Mouse (Mus musculus) lung, postnatal 0 days (tissue): ENCODE results near the gene Yju2. TPM values are rescaled to one million over a fixed set of nuclear protein-coding genes. Genes with fewer than 3 reads are reported as not detected.

Experiments used
- ATAC-seq: fragments of 200-750 bp; cut with Nextera tagmentation; 2 replicates; pipeline ENCODE4 v1.8.0; 2017; ENCODE audit warnings: moderate library complexity
- DNase-seq: peaks from one replicate; pipeline ENCODE4 v3.0.0-alpha.2; 2016; ENCODE audit warnings: low spot score
- H3K27ac ChIP-seq: fragments of 300-500 bp; sonication (generic); 2 replicates; pipeline ENCODE4 v1.5.1; 2014; ENCODE audit warnings: antibody characterized with exemption, mild to moderate bottlenecking, low read length, mixed read lengths
- H3K27me3 ChIP-seq: fragments of 300-500 bp; sonication (generic); replicated peaks from 2 replicates; pipeline ENCODE4 v1.6.1; 2014; ENCODE audit warnings: low read length, mixed read lengths; ENCODE audit not compliant: insufficient read depth
- H3K36me3 ChIP-seq: fragments of 300-500 bp; sonication (generic); 2 replicates; pipeline ENCODE4 v1.6.1; 2014; ENCODE audit warnings: low read length, mixed read lengths; ENCODE audit not compliant: insufficient read depth
- H3K4me1 ChIP-seq: fragments of 300-500 bp; sonication (generic); 2 replicates; pipeline ENCODE4 v1.6.1; 2014; ENCODE audit warnings: antibody characterized with exemption, low read depth, low read length, mixed read lengths; ENCODE audit not compliant: insufficient read depth
- H3K4me2 ChIP-seq: fragments of 300-500 bp; sonication (generic); replicated peaks from 2 replicates; pipeline ENCODE4 v1.6.1; 2014; ENCODE audit warnings: low read depth, mild to moderate bottlenecking, low read length, moderate library complexity, mixed read lengths
- H3K4me3 ChIP-seq: fragments of 300-500 bp; sonication (generic); 2 replicates; pipeline ENCODE4 v1.5.1; 2014; ENCODE audit warnings: low read depth, low read length
- H3K9ac ChIP-seq: fragments of 300-500 bp; sonication (generic); replicated peaks from 2 replicates; pipeline ENCODE4 v1.6.1; 2014; ENCODE audit warnings: low read depth, mild to moderate bottlenecking
- H3K9me3 ChIP-seq: fragments of 300-500 bp; sonication (generic); 2 replicates; pipeline ENCODE4 v1.6.1; 2016; ENCODE audit warnings: low read length, mixed read lengths
- CTCF ChIP-seq: IDR thresholded peaks from 2 replicates; pipeline ENCODE4 v1.5.1; 2016; ENCODE audit warnings: antibody characterized with exemption, mild to moderate bottlenecking
- EP300 ChIP-seq: IDR thresholded peaks from 2 replicates; pipeline ENCODE4 v1.6.1; 2016; ENCODE audit warnings: antibody characterized with exemption, mild to moderate bottlenecking, control low read depth
- WGBS: fragments of 180-500 bp; shearing (Covaris S2); extraction: QIAGEN DNeasy Blood & Tissue Kit; methylation state at CpG from one replicate; pipeline ENCODE4 v1.1.7; 2014; 5-methylcytosine and 5-hydroxymethylcytosine counted together
- polyA plus RNA-seq: library from polyadenylated mRNA; unstranded; fragments of >200 nt; fragmentation: Nextera tagmentation; extraction: Ambion mirVana; gene quantifications from 2 replicates; pipeline ENCODE4 v1.2.1, GENCODE M21; 2015

Gene Yju2
- polyA plus RNA-seq, 1 experiment from 2014 or later, result 19.2 TPM

- Histone ChIP-seq H3K36me3 (0 out of 2 replicates have a peak, but pooled peaks cover 2% of the 10 kb centered on the region), H3K4me1 (peaks cover 18% of the 10 kb centered on the region; the same call in 1 of the 2 replicates), H3K27me3 (no peaks in the 10 kb centered on the region), H3K9me3 (no peaks in the 10 kb centered on the region), H3K9ac (no peak overlapping the region), H3K4me2 (peak overlapping the region; percentile 99), H3K4me3 (peak overlapping the region; percentile 92; the same call in 1 of the 2 replicates), H3K27ac (no peak overlapping the region)
- no peak for TF ChIP-seq CTCF
- TF ChIP-seq EP300, result no peak
- DNase-seq (no peak), ATAC-seq (no peak)
- 28% methylated on average over 2 of the region's 2 CpGs for WGBS
Measured at GRCm38 (mm10) chr17:56009962-56010240, 51.0 kb downstream of the Yju2 start.

- Histone ChIP-seq H3K4me1 (peaks cover 18% of the 10 kb centered on the region; the same call in 1 of the 2 replicates), H3K4me2 (peak overlapping the region; percentile 99; the same call in 1 of the 2 replicates), H3K9me3 (no peaks in the 10 kb centered on the region), H3K27ac (no peak overlapping the region), H3K9ac (no peak overlapping the region), H3K36me3 (0 out of 2 replicates have a peak, but pooled peaks cover 4% of the 10 kb centered on the region), H3K27me3 (no peaks in the 10 kb centered on the region), H3K4me3 (no peak overlapping the region)
- no peak for ATAC-seq
- 47% methylated on average over 14 of the region's 14 CpGs for WGBS
- no peak for TF ChIP-seq CTCF
- TF ChIP-seq EP300, result no peak
- DNase-seq, result no peak
Measured at GRCm38 (mm10) chr17:56010255-56010654, 51.4 kb downstream of the Yju2 start.

DNA sequence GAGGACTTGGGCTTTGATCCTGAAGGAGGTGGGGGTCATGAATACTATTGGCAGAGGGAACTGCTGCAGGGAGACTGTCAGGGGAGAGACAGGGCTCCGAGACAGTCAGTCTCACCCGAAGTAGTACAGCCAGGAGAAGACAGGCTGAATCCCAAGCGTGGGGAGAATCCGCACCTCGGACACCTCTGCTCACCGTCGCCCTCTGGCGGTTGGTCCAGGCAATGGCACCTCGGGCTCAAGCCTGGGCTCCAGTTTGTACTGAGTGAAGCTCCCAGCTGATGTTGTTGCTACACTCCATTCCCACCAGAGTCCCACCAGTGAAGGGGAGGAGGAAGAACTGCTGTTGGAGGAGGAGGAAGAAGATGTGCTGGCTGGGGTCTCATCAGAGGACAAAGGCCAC, 51.8 kb downstream of the Yju2 start:
- no peak overlapping the region for H3K27ac ChIP-seq
- H3K4me2 ChIP-seq, result peak overlapping the region; percentile 99; the same call in 1 of the 2 replicates
- no peak for ATAC-seq
- H3K9ac ChIP-seq, result no peak overlapping the region
- no peaks in the 10 kb centered on the region for H3K9me3 ChIP-seq
- 12% methylated on average over 9 of the region's 9 CpGs for WGBS
- no peak overlapping the region for H3K4me3 ChIP-seq
- no peaks in the 10 kb centered on the region for H3K27me3 ChIP-seq
- peaks cover 8% of the 10 kb centered on the region for H3K36me3 ChIP-seq
- H3K4me1 ChIP-seq, result peaks cover 18% of the 10 kb centered on the region; the same call in 1 of the 2 replicates
- TF ChIP-seq CTCF (peak; percentile 97), EP300 (no peak)
- peak; percentile 57 for DNase-seq

DNA sequence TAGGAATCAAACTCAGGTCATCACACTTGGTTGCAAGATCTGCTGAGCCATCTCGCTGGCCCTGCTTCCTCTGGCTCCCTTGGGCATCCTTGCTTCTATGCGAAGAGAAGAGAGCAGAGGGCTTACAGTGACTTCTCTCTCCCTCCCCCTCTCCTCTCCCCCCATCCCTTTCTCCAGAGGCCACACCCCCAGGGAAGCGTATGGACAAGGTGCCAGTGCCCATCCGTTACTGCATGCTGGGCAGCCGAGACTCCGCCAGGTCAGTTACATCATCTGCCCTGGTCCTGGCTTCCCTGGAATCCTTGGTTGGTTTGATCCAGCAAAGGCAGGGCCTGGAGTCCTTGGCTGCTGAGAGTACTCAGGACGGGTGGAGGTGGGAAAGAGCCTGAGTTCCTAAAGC, 52.5 kb downstream of the Yju2 start:
- 85% methylated on average over 7 of the region's 7 CpGs for WGBS
- Histone ChIP-seq H3K4me2 (no peak overlapping the region), H3K9me3 (no peaks in the 10 kb centered on the region), H3K9ac (no peak overlapping the region), H3K36me3 (peaks cover 14% of the 10 kb centered on the region), H3K27ac (no peak overlapping the region), H3K4me3 (no peak overlapping the region), H3K4me1 (peaks cover 14% of the 10 kb centered on the region; the same call in 1 of the 2 replicates), H3K27me3 (no peaks in the 10 kb centered on the region)
- ATAC-seq (no peak), DNase-seq (no peak)
- TF ChIP-seq EP300 (no peak), CTCF (no peak)

GRCm38 (mm10) chr17:56015293-56015692, 56.4 kb downstream of the Yju2 start:
- DNase-seq (no peak), ATAC-seq (no peak)
- no peak overlapping the region for H3K27ac ChIP-seq
- no peak overlapping the region for H3K4me2 ChIP-seq
- peaks cover 4% of the 10 kb centered on the region; the same call in 1 of the 2 replicates for H3K4me1 ChIP-seq
- TF ChIP-seq CTCF, result no peak
- TF ChIP-seq EP300, result no peak
- no peaks in the 10 kb centered on the region for H3K9me3 ChIP-seq
- 90% methylated on average over 9 of the region's 9 CpGs for WGBS
- H3K9ac ChIP-seq, result no peak overlapping the region
- no peaks in the 10 kb centered on the region for H3K27me3 ChIP-seq
- H3K4me3 ChIP-seq, result no peak overlapping the region
- peaks cover 45% of the 10 kb centered on the region for H3K36me3 ChIP-seq

DNA sequence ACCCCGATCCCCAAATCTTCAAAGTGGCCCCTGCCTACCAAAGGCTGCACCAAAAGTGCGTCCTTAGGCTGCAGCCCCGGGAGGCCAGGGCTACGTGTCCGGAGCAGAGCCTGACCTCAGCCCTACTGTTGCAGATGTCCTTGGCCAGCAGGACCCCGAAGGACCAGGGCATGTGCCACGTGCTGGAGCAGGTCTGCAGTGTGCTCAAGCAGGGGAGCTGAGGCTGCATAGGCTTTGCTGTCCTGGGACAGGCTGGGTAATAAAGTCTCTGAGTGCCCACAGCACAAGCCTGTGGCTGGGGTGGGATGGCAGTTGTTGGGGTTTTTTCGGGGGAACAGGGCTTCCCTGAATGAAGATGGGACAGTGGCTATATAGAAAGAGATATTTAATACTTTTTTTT, 57.5 kb downstream of the Yju2 start:
- Histone ChIP-seq H3K36me3 (peaks cover 45% of the 10 kb centered on the region), H3K4me2 (no peak overlapping the region), H3K4me1 (no peaks in the 10 kb centered on the region), H3K9ac (no peak overlapping the region), H3K4me3 (no peak overlapping the region), H3K27ac (no peak overlapping the region), H3K9me3 (no peaks in the 10 kb centered on the region), H3K27me3 (no peaks in the 10 kb centered on the region)
- DNase-seq, result no peak
- ATAC-seq, result no peak
- 85% methylated on average over 8 of the region's 8 CpGs for WGBS
- TF ChIP-seq EP300 (no peak), CTCF (no peak)
